Mouse (Mus musculus): ENCODE measurements around the gene Asic4.

DNA sequence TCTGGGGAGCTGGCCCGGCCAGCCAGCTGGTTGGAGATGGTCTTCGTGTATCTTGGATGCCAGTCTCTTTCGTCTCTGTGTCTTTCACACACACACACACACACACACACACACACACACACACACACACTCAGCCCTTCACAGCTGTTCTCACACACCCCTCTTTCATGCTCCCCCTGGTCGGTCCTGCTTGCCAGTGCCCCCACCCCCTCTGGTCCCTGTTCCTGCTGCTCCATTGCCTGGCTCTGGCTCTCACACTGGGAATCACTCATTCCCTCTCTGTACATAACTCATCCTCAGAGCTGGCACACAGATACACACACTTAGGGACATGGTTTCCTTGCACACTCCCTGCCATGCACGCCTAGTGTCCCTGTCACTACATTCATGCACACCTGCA lies 1.7 kb downstream of the Asic4 start:
- TF ChIP-seq GATA1 (IDR thresholded peaks at IDR 0.05; ENCODE audit: borderline replicate concordance, low read length) (no peak), FLI1 (IDR thresholded peaks at IDR 0.05; ENCODE audit: low read length) (no peak)

All from megakaryocyte, embryonic 14.5 days (primary cell).